Mouse (Mus musculus) regulatory T cell (primary cell): ENCODE measurements around the gene Fblim1.

Experiments used
- in situ Hi-C: fragments of 300-600 bp; cut with MboI, MseI; formaldehyde crosslinking; loops from one replicate; pipeline ENCODE4 v1.15.1; 2025; ENCODE audit warnings: high pct_unique_total_duplicates

Fblim1 gene

DNA sequence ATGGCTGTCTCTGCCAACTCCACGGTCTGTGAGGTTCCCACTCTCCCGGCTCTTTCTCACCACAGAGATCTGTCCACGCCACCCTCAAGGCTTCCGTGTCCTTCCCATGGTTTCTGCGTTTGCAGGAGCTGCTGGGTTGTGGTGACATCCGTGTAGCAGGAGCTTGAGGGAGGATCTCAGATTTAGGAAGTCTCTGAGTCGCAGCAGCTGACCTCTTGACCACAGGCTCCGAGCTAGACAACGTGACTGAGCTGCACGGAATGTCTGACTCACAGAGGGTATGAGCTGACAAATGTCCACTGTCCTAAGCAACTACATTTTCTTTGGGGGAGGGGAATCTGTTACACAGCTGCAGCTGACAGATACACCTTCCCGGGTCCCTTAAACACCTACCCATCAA is at the start of gene Fblim1:
Fblim1 (minus strand) TSS at position 236 of the 400 bp plus-strand sequence.
- in situ Hi-C loops: no loop called here

- in situ Hi-C loops: loop anchor here (10.0 kb wide), 1 partner anchor 1760 kb away; the partner anchor contains the start of gene Pramef8
Observed at GRCm38 (mm10) chr4:141654509-141654908, 48.6 kb upstream of the Fblim1 start.

- in situ Hi-C loops: loop anchor here (10.0 kb wide), 1 partner anchor 1761 kb away; the partner anchor contains the start of gene Pramef8
Observed at GRCm38 (mm10) chr4:141653813-141654212, 47.9 kb upstream of the Fblim1 start.

- in situ Hi-C loops: loop anchor here (10.0 kb wide), 1 partner anchor 1762 kb away; the partner anchor contains the start of gene Pramef8
Observed at GRCm38 (mm10) chr4:141653044-141653443, 47.1 kb upstream of the Fblim1 start.

DNA sequence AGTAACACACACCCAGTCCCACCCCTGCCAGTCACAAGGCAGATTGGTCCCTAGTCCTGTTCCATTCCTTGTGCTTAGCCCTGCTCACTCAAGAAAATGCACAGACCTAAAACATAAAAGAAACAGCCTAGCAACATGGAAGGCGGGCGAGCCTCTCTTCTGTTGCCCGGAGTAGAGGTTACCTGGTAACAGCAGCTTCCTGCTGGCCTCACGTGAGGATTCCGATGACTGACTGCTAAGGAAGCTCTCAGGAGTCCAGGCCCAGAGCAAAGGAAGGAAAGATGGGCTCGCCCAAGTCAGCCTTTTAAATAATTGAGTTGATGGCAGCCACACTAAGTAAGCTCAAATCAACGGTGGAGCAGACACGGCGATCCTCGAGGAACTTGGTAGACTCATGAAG is 46.0 kb upstream of the Fblim1 start:
- in situ Hi-C loops: loop anchor here (10.0 kb wide), 1 partner anchor 1763 kb away; the partner anchor contains the start of gene Pramef8

- in situ Hi-C loops: loop anchor here (10.0 kb wide), 1 partner anchor 1764 kb away; the partner anchor contains the start of gene Pramef8
Observed at GRCm38 (mm10) chr4:141651286-141651685, 45.4 kb upstream of the Fblim1 start.

DNA sequence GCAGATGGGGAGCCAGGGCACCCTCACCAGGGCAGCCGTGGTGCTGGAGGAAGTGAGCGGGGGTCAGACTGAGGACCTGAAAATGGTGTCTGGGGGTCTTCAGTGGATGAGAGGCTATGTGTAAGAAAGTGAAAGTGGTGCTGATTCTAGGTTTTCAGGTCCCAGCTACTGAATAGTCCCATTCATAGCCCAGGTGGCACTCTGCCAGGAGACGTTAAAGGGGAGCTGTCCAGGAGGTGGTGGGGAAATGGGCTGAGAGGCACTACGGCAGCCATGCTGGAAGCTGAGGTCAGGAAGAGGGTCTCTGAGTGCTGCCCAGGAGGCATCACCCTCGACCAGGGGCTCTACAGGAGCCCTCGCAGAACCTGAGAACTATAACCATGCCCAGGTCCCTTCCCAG is 43.3 kb upstream of the Fblim1 start:
- in situ Hi-C loops: no loop called here

GRCm38 (mm10) chr4:141648262-141648661 is 42.4 kb upstream of the Fblim1 start:
- in situ Hi-C loops: no loop called here

DNA sequence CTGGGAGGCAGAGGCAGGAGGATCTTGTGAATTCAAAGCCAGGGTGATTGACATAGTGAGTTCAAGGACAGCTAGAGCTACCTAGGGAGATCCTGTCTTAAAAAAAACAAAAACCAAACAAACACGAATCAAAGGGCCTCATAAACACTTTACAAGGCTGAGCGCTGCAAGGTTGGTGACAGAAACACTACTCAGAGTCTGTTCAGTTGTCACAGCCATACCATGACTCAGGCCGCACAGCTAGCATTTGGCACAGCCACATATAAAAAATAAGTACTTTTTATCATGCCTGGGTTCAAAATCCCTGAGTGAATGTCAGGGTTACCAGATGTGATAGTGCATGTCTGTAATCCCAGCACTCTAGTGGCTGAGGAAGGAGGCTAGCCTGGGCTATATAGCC is 41.3 kb upstream of the Fblim1 start:
- in situ Hi-C loops: no loop called here

DNA sequence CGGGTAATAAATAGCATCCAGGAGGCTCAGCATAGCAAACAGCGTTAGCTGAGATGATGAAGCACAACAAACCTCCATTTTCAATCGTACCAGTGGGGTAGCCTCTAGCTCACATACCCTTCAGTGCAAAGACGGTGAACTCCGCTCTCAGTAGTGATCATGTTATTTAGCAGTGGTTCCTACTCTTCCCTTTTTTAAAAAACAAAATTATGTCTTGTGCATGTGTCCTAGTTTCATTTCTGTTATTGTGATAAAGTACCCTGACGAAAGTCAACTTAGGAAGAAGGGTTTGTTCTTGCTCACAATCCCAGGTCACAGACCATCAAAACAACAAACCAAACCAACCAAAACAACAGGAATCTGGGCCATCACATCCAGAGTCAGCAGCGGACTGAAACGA is 40.1 kb upstream of the Fblim1 start:
- in situ Hi-C loops: no loop called here

DNA sequence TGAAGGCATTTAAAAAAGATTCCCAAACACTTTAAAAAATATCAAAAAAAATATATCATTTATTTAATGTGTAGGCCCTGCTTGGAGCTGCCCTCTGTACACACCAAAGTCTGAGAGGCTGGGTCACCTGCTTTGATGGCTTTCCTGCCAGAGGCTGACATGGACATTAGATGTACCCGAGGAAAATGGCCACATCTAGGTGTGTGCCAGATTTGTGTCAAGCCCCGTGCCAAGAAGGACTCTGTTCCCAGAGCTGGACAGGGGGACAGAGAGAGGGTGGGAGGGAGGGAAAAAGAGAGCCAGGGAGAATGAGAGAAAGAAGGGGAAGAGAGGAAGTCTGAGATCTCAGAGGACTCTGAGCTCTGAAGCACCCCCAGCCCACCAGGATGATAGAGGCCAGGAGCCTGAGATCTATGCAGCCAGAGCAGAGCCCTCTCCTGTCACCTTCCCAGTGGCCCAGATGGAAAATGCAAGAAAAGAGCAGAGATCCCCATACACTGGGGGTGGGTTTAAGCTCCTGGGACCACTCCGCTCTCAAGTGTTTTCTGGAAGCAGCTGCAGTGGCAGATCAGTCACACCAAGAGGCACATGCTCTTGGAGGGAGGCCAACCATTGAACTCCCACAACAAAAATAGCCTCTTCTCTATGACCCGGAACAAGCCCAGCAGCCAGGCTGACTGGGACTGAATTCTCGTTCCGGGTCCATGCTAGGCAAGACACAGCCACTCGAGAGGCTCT is 37.4 kb upstream of the Fblim1 start:
- in situ Hi-C loops: no loop called here

DNA sequence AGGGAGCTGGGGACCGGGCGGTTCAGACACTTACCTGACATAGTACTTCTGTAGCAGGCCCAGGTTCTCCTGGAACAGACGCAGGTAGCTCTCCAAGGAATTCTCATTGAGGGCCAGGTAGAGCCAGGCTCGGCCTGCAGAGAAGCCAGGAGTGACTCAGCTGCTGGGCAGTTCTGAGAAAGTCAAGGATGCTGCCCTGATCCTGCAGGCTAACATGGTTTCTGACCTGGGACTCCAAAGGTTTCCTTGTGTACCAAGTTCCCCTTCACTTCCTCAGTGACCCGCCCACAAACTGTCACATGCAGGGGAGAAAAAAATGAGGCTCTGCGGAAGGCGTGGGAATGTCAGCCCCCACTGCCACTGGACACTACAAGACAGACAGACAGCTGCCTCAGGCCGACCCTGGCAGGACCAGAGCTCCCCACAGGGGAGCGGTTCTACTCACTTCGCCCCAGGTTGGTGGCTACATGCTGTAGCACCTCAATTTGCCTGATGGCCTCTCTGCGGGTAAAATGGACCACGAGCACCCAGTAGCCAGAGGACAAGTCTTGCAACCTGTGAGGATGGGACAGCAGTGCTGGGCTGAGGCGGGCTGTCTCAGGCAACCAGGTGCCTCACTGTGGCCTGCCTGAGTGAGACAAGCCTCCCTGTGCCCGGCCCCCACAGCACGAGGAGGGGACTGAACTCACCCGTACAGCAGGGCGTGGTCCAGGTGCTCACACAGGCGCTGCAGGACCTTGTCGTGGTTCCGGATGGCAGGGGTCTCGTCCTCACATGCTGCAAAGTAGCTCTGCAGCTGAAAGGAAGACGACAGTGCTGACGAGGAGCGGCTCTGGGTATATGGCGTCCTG is 36.3 kb upstream of the Fblim1 start:
- in situ Hi-C loops: no loop called here

- in situ Hi-C loops: no loop called here
Observed at GRCm38 (mm10) chr4:141641353-141641771, 35.5 kb upstream of the Fblim1 start.

- in situ Hi-C loops: no loop called here
Observed at GRCm38 (mm10) chr4:141639474-141639873, 33.6 kb upstream of the Fblim1 start.

- in situ Hi-C loops: no loop called here
Observed at GRCm38 (mm10) chr4:141636693-141637092, 30.8 kb upstream of the Fblim1 start.

- in situ Hi-C loops: no loop called here
Observed at GRCm38 (mm10) chr4:141635991-141636390, 30.1 kb upstream of the Fblim1 start.

GRCm38 (mm10) chr4:141632111-141632873 is 26.4 kb upstream of the Fblim1 start:
- in situ Hi-C loops: no loop called here

GRCm38 (mm10) chr4:141631250-141631649 is 25.4 kb upstream of the Fblim1 start:
- in situ Hi-C loops: no loop called here

- in situ Hi-C loops: no loop called here
Observed at GRCm38 (mm10) chr4:141630021-141630420, 24.1 kb upstream of the Fblim1 start.

- in situ Hi-C loops: no loop called here
Observed at GRCm38 (mm10) chr4:141628661-141629060, 22.8 kb upstream of the Fblim1 start.

DNA sequence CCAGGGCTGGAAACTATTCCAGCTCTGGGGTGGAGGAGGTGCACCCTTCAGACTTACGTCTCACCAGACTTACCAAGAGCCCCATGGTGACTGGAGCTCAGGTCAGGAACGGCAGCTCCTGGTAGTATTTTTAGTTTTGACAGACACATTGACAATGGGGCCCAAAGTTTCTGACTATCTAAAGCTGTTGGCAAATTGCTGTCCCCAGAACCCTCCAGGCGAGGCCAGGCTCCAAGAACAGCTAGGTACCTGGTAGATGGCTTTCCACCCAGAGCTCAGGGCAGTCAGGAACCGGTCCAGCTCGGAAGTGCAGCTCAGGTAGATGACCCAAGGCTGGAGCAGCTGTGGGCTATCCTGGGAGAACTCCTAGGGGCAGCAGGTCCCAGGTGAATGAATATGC is 21.6 kb upstream of the Fblim1 start:
- in situ Hi-C loops: no loop called here
